21 mouse cellular contexts compared by ENCODE assay signal in genomic region chr2:71698942-71699341, GRCm38 (mm10). TPM values are rescaled to one million over a fixed set of nuclear protein-coding genes. Genes with fewer than 3 reads are reported as not detected.
DNase-seq lines count a peak whose midpoint lies in the region; ATAC-seq and TF ChIP-seq lines count a peak whose summit lies in the region.
"Had no signal": no experiment of that assay in that cellular context is flagged by ENCODE, and none has a peak within 500 bp of the region (broad histone marks: within the 10 kb centered on the region; RNA-seq: fewer than 3 reads in every experiment).

No protein-coding gene starts in this region.

- no peaks in the 10 kb centered on the region for H3K9me3 ChIP-seq in heart, embryonic 16.5 days (replicated peaks; ENCODE audit: control insufficient read depth, low read length)
- H3K9me3 ChIP-seq in heart, embryonic 12.5 days (replicated peaks) = no peaks in the 10 kb centered on the region
- H3K9me3 ChIP-seq: stomach, embryonic 15.5 days had no signal

- H3K36me3 ChIP-seq in heart, embryonic 16.5 days (ENCODE audit: control insufficient read depth, insufficient read depth) = no peaks in the 10 kb centered on the region
- H3K36me3 ChIP-seq in heart, embryonic 12.5 days = no peaks in the 10 kb centered on the region
- H3K36me3 ChIP-seq: stomach, embryonic 15.5 days had no signal

- 52% methylated on average over 7 of the region's 7 CpGs for WGBS in heart, embryonic 16.5 days
- WGBS in heart, embryonic 12.5 days = 48% methylated on average over 7 of the region's 7 CpGs

- no peaks in the 10 kb centered on the region for H3K27me3 ChIP-seq in heart, embryonic 16.5 days (ENCODE audit: control insufficient read depth, insufficient read depth, low read length)
- H3K27me3 ChIP-seq in heart, embryonic 12.5 days (replicated peaks) = no peaks in the 10 kb centered on the region
- H3K27me3 ChIP-seq: stomach, embryonic 15.5 days had no signal

- H3K4me1 ChIP-seq in heart, embryonic 16.5 days (ENCODE audit: control insufficient read depth, insufficient read depth, low read length) = peaks cover 13% of the 10 kb centered on the region
- H3K4me1 ChIP-seq in heart, embryonic 12.5 days (replicated peaks) = peaks cover 29% of the 10 kb centered on the region
- H3K4me1 ChIP-seq in embryonic fibroblast, embryonic 13.5 days (ENCODE audit: control insufficient read depth, insufficient read depth, low read length) = peaks cover 20% of the 10 kb centered on the region

- DNase-seq in A20 (ENCODE audit: low read depth, low spot score) = peak; percentile 58
- peak; percentile 86 for DNase-seq in NIH3T3 (ENCODE audit: low read depth)
- DNase-seq in cerebellum, adult 8-10 months = no peak
- no peak for DNase-seq in lung, postnatal 36 days
- DNase-seq: cerebellum, adult 11 months; gastrocnemius, adult 2 months; kidney, adult 9 months; kidney, postnatal 4 days; liver; liver, postnatal 0 days; lung, postnatal 4 days; midbrain, embryonic 14.5 days; thymus, adult 2 months had no signal

- TF ChIP-seq POLR2A in embryonic fibroblast, embryonic 13.5 days (IDR thresholded peaks at IDR 0.05; ENCODE audit: low read depth, low read length) = no peak

- TF ChIP-seq CTCF in embryonic fibroblast, embryonic 13.5 days (IDR thresholded peaks at IDR 0.05; ENCODE audit: borderline replicate concordance, insufficient read depth, low read length) = no peak

- ATAC-seq in heart, embryonic 16.5 days (replicated peaks; ENCODE audit: extremely low read depth, insufficient read depth, low FRiP score) = peak; percentile 41; the same call in 1 of the 2 replicates
- ATAC-seq in heart, embryonic 12.5 days (ENCODE audit: insufficient number of reproducible peaks, low FRiP score) = no peak
- ATAC-seq in activated CD4-positive, CD25-positive, alpha-beta regulatory T cell, adult 4 months = no peak
- ATAC-seq: forebrain, embryonic 16.5 days; liver, postnatal 0 days had no signal

- H3K4me2 ChIP-seq in heart, embryonic 16.5 days (ENCODE audit: low read depth, low read length) = no peak overlapping the region
- no peak overlapping the region for H3K4me2 ChIP-seq in heart, embryonic 12.5 days
- H3K4me2 ChIP-seq: heart, embryonic 11.5 days; stomach, embryonic 15.5 days had no signal

- no peak overlapping the region for H3K9ac ChIP-seq in heart, embryonic 16.5 days (ENCODE audit: low read length)
- no peak overlapping the region for H3K9ac ChIP-seq in heart, embryonic 12.5 days
- H3K9ac ChIP-seq: liver, postnatal 0 days; stomach, embryonic 15.5 days had no signal

- H3K27ac ChIP-seq in heart, embryonic 16.5 days (ENCODE audit: low read length) = peak overlapping the region; percentile 36; the same call in 1 of the 2 replicates
- H3K27ac ChIP-seq in heart, embryonic 12.5 days (ENCODE audit: poor library complexity, severe bottlenecking) = no peak overlapping the region
- peak overlapping the region; percentile 80 for H3K27ac ChIP-seq in embryonic fibroblast, embryonic 13.5 days (ENCODE audit: insufficient read depth, low read length)
- H3K27ac ChIP-seq: gastrocnemius, adult 2 months; stomach, embryonic 15.5 days had no signal

- no peak overlapping the region for H3K4me3 ChIP-seq in heart, embryonic 16.5 days (ENCODE audit: low read length)
- no peak overlapping the region for H3K4me3 ChIP-seq in heart, embryonic 12.5 days
- no peak overlapping the region for H3K4me3 ChIP-seq in embryonic fibroblast, embryonic 13.5 days (ENCODE audit: insufficient read depth, low read length)
- H3K4me3 ChIP-seq: erythroblast, embryonic 14.5 days; gastrocnemius, adult 2 months; stomach, embryonic 15.5 days had no signal

RNA-seq across cellular contexts. Expression of gene Itga6, which starts 46.5 kb away (rescaled TPM):
- 46.2 and 49.6 TPM in 2 replicates for polyA plus RNA-seq in heart, embryonic 16.5 days (2015; fragmentation: Nextera tagmentation; extraction: Ambion mirVana)
- 115 and 130 TPM in 2 replicates for polyA plus RNA-seq in heart, embryonic 12.5 days (2016; fragmentation: Nextera tagmentation; extraction: Ambion mirVana)
- 21.9 and 24.0 TPM in 2 replicates for polyA plus RNA-seq in embryonic fibroblast, embryonic 13.5 days (2011; ENCODE audit: insufficient read length, low read depth, missing spikeins)
- 10 to 100 TPM; 43.6 to 60.4 TPM for polyA plus RNA-seq in activated CD4-positive, CD25-positive, alpha-beta regulatory T cell, adult 4 months (2017; shearing (Covaris generic))

Comparison
In these comparisons a context has a peak if more than half of its experiments do, and no peak if none do; other contexts are left out.
1. DNase-seq: peak in A20 (single experiment) and NIH3T3 (single experiment); none in cerebellum, adult 8-10 months (single experiment) and lung, postnatal 36 days (single experiment).